Comparison of ENCODE assay signal across 8 mouse cellular contexts in the genomic region with DNA sequence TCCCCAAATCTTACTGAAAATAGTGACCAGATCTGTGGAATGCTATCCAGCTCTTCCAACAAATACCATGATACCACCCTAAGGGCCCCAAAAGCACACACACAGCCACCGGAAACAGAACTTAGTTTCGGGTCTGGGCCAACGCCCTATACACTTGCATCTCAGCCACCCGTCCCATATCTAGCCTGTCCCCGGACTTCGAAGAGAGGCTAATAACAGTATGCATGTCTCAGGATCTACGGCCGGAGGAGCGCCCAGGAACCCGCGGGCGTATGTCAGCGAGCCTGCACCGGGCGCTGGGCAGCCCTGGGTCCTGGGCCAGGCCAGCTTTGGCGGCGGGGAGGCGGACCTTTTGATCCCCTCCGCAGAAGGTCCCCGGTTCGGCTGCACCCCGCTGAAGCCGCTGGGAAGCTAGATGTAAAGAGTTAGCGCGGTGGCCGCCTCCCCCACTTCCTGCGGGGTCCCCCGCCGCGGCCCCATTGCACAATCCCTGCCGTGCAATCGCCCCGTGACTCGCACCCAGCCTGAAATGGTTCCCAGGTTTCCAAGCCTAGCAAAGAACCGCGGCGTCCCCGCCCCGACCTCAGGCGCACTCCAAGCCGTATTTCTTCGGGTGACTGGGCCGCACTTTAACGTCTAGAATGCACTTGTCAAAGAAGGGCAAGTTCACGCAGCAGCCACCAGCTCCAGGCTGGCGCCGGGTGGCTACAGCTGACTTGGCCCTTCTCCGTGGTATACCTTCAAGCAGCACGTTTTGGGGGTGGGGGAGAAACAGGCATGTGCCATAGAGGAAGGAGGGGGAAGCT. TPM values are rescaled to one million over a fixed set of nuclear protein-coding genes. Genes with fewer than 3 reads are reported as not detected.
DNase-seq lines count a peak whose midpoint lies in the region; ATAC-seq and TF ChIP-seq lines count a peak whose summit lies in the region.

No protein-coding gene starts in this region.

- ATAC-seq in hindbrain, postnatal 0 days, result peak; percentile 38; the same call in 1 of the 2 replicates
- ATAC-seq in liver, embryonic 12.5 days, result peak; percentile 60
- ATAC-seq in stomach, embryonic 14.5 days (ENCODE audit: insufficient number of reproducible peaks, insufficient read depth, low FRiP score, low read depth), result peak; percentile 46; the same call in 1 of the 2 replicates

- H3K4me3 ChIP-seq in left cerebral cortex, adult 2 months, result peak overlapping the region; percentile 32
- H3K4me3 ChIP-seq in hindbrain, postnatal 0 days (ENCODE audit: low read length), result peak overlapping the region; percentile 32
- peak overlapping the region; percentile 59 for H3K4me3 ChIP-seq in liver, embryonic 12.5 days
- H3K4me3 ChIP-seq in stomach, embryonic 14.5 days (ENCODE audit: low read depth, low read length), result peak overlapping the region; percentile 39

- no peak for TF ChIP-seq CTCF in left cerebral cortex, adult 2 months (IDR thresholded peaks at IDR 0.05)
- no peak for TF ChIP-seq CTCF in hindbrain, postnatal 0 days (IDR thresholded peaks at IDR 0.05; ENCODE audit: low read depth)

- peaks cover 11% of the 10 kb centered on the region; the same call in 1 of the 2 replicates for H3K27me3 ChIP-seq in hindbrain, postnatal 0 days (ENCODE audit: insufficient read depth, low read length)
- H3K27me3 ChIP-seq in liver, embryonic 12.5 days (replicated peaks), result peaks cover 33% of the 10 kb centered on the region
- no peaks in the 10 kb centered on the region for H3K27me3 ChIP-seq in stomach, embryonic 14.5 days (ENCODE audit: control insufficient read depth, insufficient read depth, low read length)

- H3K4me1 ChIP-seq in hindbrain, postnatal 0 days (ENCODE audit: insufficient read depth, low read length), result peaks cover 11% of the 10 kb centered on the region
- peaks cover 29% of the 10 kb centered on the region for H3K4me1 ChIP-seq in liver, embryonic 12.5 days
- peaks cover 7% of the 10 kb centered on the region; the same call in 1 of the 2 replicates for H3K4me1 ChIP-seq in stomach, embryonic 14.5 days (ENCODE audit: control insufficient read depth, insufficient read depth, low read length)

- 3% methylated on average over 49 of the region's 49 CpGs for WGBS in hindbrain, postnatal 0 days
- under 1% methylated on average over 49 of the region's 49 CpGs for WGBS in liver, embryonic 12.5 days (ENCODE audit: insufficient replicate concordance)
- WGBS in stomach, embryonic 14.5 days, result 2% methylated on average over 49 of the region's 49 CpGs

- peak overlapping the region; percentile 28 for H3K9ac ChIP-seq in hindbrain, postnatal 0 days (replicated peaks; ENCODE audit: low read length)
- H3K9ac ChIP-seq in liver, embryonic 12.5 days, result peak overlapping the region; percentile 70
- H3K9ac ChIP-seq in stomach, embryonic 14.5 days (replicated peaks; ENCODE audit: low read depth, low read length), result peak overlapping the region; percentile 22; the same call in 1 of the 2 replicates

- peak overlapping the region; percentile 72 for H3K4me2 ChIP-seq in hindbrain, postnatal 0 days (ENCODE audit: low read depth, low read length)
- H3K4me2 ChIP-seq in liver, embryonic 12.5 days, result peak overlapping the region; percentile 91
- peak overlapping the region; percentile 67 for H3K4me2 ChIP-seq in stomach, embryonic 14.5 days (replicated peaks; ENCODE audit: low read depth, low read length)

- H3K27ac ChIP-seq in left cerebral cortex, adult 2 months, result peak overlapping the region; percentile 29; the same call in 1 of the 2 replicates
- peak overlapping the region; percentile 45; the same call in 1 of the 2 replicates for H3K27ac ChIP-seq in hindbrain, postnatal 0 days
- H3K27ac ChIP-seq in liver, embryonic 12.5 days, result peak overlapping the region; percentile 79
- peak overlapping the region; percentile 92 for H3K27ac ChIP-seq in stomach, embryonic 14.5 days (ENCODE audit: low read length)

- H3K36me3 ChIP-seq in hindbrain, postnatal 0 days (ENCODE audit: insufficient read depth, low read length), result no peaks in the 10 kb centered on the region
- no peaks in the 10 kb centered on the region for H3K36me3 ChIP-seq in liver, embryonic 12.5 days
- H3K36me3 ChIP-seq in stomach, embryonic 14.5 days (ENCODE audit: control insufficient read depth, insufficient read depth, low read length), result no peaks in the 10 kb centered on the region

- DNase-seq in left cerebral cortex, adult 2 months (ENCODE audit: extremely low spot score in 1 of 2, low spot score in 2 of 2), result no peak
- DNase-seq in left cerebral cortex, postnatal 25 days (ENCODE audit: low spot score in 2 of 2), result no peak
- DNase-seq in cerebellum, postnatal 14 days, result peak; percentile 16 to 20
- peak; percentile 65 for DNase-seq in gastrocnemius, postnatal 14 days
- peak; percentile 25 for DNase-seq in hindbrain, postnatal 0 days (ENCODE audit: low spot score)
- DNase-seq in monocyte, adult 2 months (ENCODE audit: low read depth in 1 of 2, low spot score in 2 of 2), result peak; percentile 55 to 77

- H3K9me3 ChIP-seq in hindbrain, postnatal 0 days (ENCODE audit: low read length), result no peaks in the 10 kb centered on the region
- no peaks in the 10 kb centered on the region for H3K9me3 ChIP-seq in liver, embryonic 12.5 days (replicated peaks)
- H3K9me3 ChIP-seq in stomach, embryonic 14.5 days (ENCODE audit: control insufficient read depth, low read depth, low read length), result no peaks in the 10 kb centered on the region

- intact Hi-C loops in left cerebral cortex, adult 2 months (cut with DNase I), result loop anchor here (2.0 kb wide), 1 partner anchor 28 kb away; the partner anchor contains the start of gene Jak1
- intact Hi-C loops in left cerebral cortex, postnatal 25 days (cut with DNase I), result loop anchor here (2.0 kb wide), 1 partner anchor 28 kb away; the partner anchor contains the start of gene Jak1
- intact Hi-C loops in gastrocnemius, postnatal 14 days (cut with DNase I; ENCODE audit: low total_unique reads), result no loop called here

RNA-seq across cellular contexts. Expression of gene Jak1, which starts 27.9 kb away (rescaled TPM):
- total RNA-seq in left cerebral cortex, adult 2 months (2021), result 100 to 1,000 TPM; 121 to 129 TPM
- total RNA-seq in left cerebral cortex, postnatal 25 days (2021), result 100 to 1,000 TPM; 122 to 124 TPM
- 100 to 1,000 TPM in 1 of 2 experiments, 10 to 100 TPM in 1; 96.6 to 108 TPM for total RNA-seq in gastrocnemius, postnatal 14 days (2021)
- total RNA-seq in hindbrain, postnatal 0 days (2014; rRNA removed), result 63.1 and 79.4 TPM in 2 replicates
- 106 and 112 TPM in 2 replicates for polyA plus RNA-seq in hindbrain, postnatal 0 days (2015; fragmentation: Nextera tagmentation; extraction: Ambion mirVana)
- polyA plus RNA-seq in liver, embryonic 12.5 days (2016; fragmentation: Nextera tagmentation; extraction: Ambion mirVana), result 59.7 and 61.2 TPM in 2 replicates
- polyA plus RNA-seq in stomach, embryonic 14.5 days (2014; fragmentation: Nextera tagmentation; extraction: Ambion mirVana), result 108 and 135 TPM in 2 replicates

Comparison
In these comparisons a context has a peak if more than half of its experiments do, and no peak if none do; other contexts are left out.
1. DNase-seq: peak in cerebellum, postnatal 14 days (2 of 2), gastrocnemius, postnatal 14 days (single experiment), hindbrain, postnatal 0 days (single experiment) and monocyte, adult 2 months (2 of 2); none in left cerebral cortex, adult 2 months (0 of 2) and left cerebral cortex, postnatal 25 days (0 of 2).
2. H3K27ac ChIP-seq: peak in every context shown above with its lines; median percentile 92 in stomach, embryonic 14.5 days; 79 in liver, embryonic 12.5 days; 45 in hindbrain, postnatal 0 days; 29 in left cerebral cortex, adult 2 months.
3. Peak in every context shown above with its lines, with median percentiles within 50 percentile points of each other: H3K4me3 ChIP-seq, ATAC-seq, H3K4me2 ChIP-seq and H3K9ac ChIP-seq.